ENCODE assay signal across 7 mouse cellular contexts in genomic region chr1:100180050-100180449, GRCm38 (mm10).
DNase-seq lines count a peak whose midpoint lies in the region; ATAC-seq lines count a peak whose summit lies in the region.

No protein-coding gene starts in this region.

- H3K4me2 ChIP-seq in forebrain, embryonic 11.5 days (ENCODE audit: low read depth, low read length, severe bottlenecking), result no peak overlapping the region
- H3K4me2 ChIP-seq in intestine, embryonic 14.5 days (ENCODE audit: low read length), result no peak overlapping the region

- no peaks in the 10 kb centered on the region for H3K36me3 ChIP-seq in forebrain, embryonic 11.5 days (ENCODE audit: control insufficient read depth, insufficient read depth, low read length)
- no peaks in the 10 kb centered on the region for H3K36me3 ChIP-seq in intestine, embryonic 14.5 days (ENCODE audit: control insufficient read depth, insufficient read depth, low read length)

- no peaks in the 10 kb centered on the region for H3K4me1 ChIP-seq in forebrain, embryonic 11.5 days (replicated peaks; ENCODE audit: control insufficient read depth, insufficient read depth, low read length)
- H3K4me1 ChIP-seq in intestine, embryonic 14.5 days (replicated peaks; ENCODE audit: control insufficient read depth, insufficient read depth, low read length), result no peaks in the 10 kb centered on the region

- DNase-seq in right cerebral cortex, postnatal 4 days, result peak; percentile 43
- no peak for DNase-seq in right cerebral cortex, postnatal 25 days
- DNase-seq in adipocyte (ENCODE audit: low spot score), result peak; percentile 98
- DNase-seq in forebrain, embryonic 11.5 days (ENCODE audit: low spot score), result peak; percentile 78
- peak; percentile 91 for DNase-seq in intestine, embryonic 14.5 days (ENCODE audit: low spot score)
- peak; percentile 6 for DNase-seq in testis, postnatal 14 days (ENCODE audit: low spot score)

- H3K9me3 ChIP-seq in forebrain, embryonic 11.5 days (ENCODE audit: control insufficient read depth, low read length), result no peaks in the 10 kb centered on the region
- no peaks in the 10 kb centered on the region for H3K9me3 ChIP-seq in intestine, embryonic 14.5 days (ENCODE audit: control insufficient read depth, low read length)

- 94% methylated on average over 5 of the region's 5 CpGs for WGBS in forebrain, embryonic 11.5 days
- 90% methylated on average over 5 of the region's 5 CpGs for WGBS in intestine, embryonic 14.5 days

- H3K27ac ChIP-seq in forebrain, embryonic 11.5 days (ENCODE audit: low read depth, low read length), result no peak overlapping the region
- no peak overlapping the region for H3K27ac ChIP-seq in intestine, embryonic 14.5 days (ENCODE audit: low read depth)

- H3K27me3 ChIP-seq in forebrain, embryonic 11.5 days (ENCODE audit: control insufficient read depth, insufficient read depth, low read length), result no peaks in the 10 kb centered on the region
- no peaks in the 10 kb centered on the region for H3K27me3 ChIP-seq in intestine, embryonic 14.5 days (replicated peaks; ENCODE audit: control insufficient read depth, insufficient read depth, low read length)

- peak; percentile 98 for ATAC-seq in forebrain, embryonic 11.5 days (replicated peaks; ENCODE audit: low FRiP score)
- peak; percentile 100 for ATAC-seq in intestine, embryonic 14.5 days (replicated peaks; ENCODE audit: low FRiP score, low TSS enrichment, low read depth)
- peak; percentile 82 for ATAC-seq in megakaryocyte-erythroid progenitor cell, adult 5-6 weeks (replicated peaks; ENCODE audit: low FRiP score, low TSS enrichment, poor library complexity, severe bottlenecking)

- H3K9ac ChIP-seq in forebrain, embryonic 11.5 days (ENCODE audit: low read length), result no peak overlapping the region
- no peak overlapping the region for H3K9ac ChIP-seq in intestine, embryonic 14.5 days (ENCODE audit: low read length)

- H3K4me3 ChIP-seq in forebrain, embryonic 11.5 days (ENCODE audit: low read depth, low read length), result no peak overlapping the region
- H3K4me3 ChIP-seq in intestine, embryonic 14.5 days (ENCODE audit: low read depth, low read length), result no peak overlapping the region
